Mouse (Mus musculus) testis, postnatal 10 days (tissue): ENCODE data around the gene Polrmt.
A peak's percentile ranks its signal among the peaks of the same experiment; 100 is the strongest.
"Not testable (repeated sequence)": the region's sequence is repeated elsewhere in the genome, so short reads cannot be mapped to it uniquely, and the experiment has no call there.

Experiments
- DNase-seq: peaks from one replicate; pipeline ENCODE4 v3.0.0; 2021; ENCODE audit warnings: low spot score

The Polrmt gene

GRCm38 (mm10) chr10:79708668-79709067, 37.7 kb downstream of the Polrmt start:
- no peak for DNase-seq

- DNase-seq = no peak
Measured at GRCm38 (mm10) chr10:79707759-79708158, 38.6 kb downstream of the Polrmt start.

GRCm38 (mm10) chr10:79707162-79707561, 39.2 kb downstream of the Polrmt start:
- no peak for DNase-seq

GRCm38 (mm10) chr10:79706406-79707094, 39.8 kb downstream of the Polrmt start:
- no peak for DNase-seq

- no peak for DNase-seq
Measured at GRCm38 (mm10) chr10:79705951-79706350, 40.4 kb downstream of the Polrmt start.

GRCm38 (mm10) chr10:79704970-79705360, 41.4 kb downstream of the Polrmt start:
- no peak for DNase-seq

GRCm38 (mm10) chr10:79704065-79704969, 42.1 kb downstream of the Polrmt start, which contains the start of gene Bsg:
Gene Bsg, plus strand, starts transcription at chr10:79704491.
- DNase-seq = peak; percentile 98

GRCm38 (mm10) chr10:79703541-79703940, 42.8 kb downstream of the Polrmt start:
- DNase-seq = no peak

GRCm38 (mm10) chr10:79702970-79703369, 43.4 kb downstream of the Polrmt start:
- not testable (repeated sequence) for DNase-seq

- DNase-seq = no peak
Measured at GRCm38 (mm10) chr10:79701443-79702129, 44.8 kb downstream of the Polrmt start.

GRCm38 (mm10) chr10:79700676-79701075, 45.7 kb downstream of the Polrmt start:
- DNase-seq = no peak

- no peak for DNase-seq
Measured at GRCm38 (mm10) chr10:79698459-79698858, 47.9 kb downstream of the Polrmt start.

- no peak for DNase-seq
Measured at GRCm38 (mm10) chr10:79697916-79698315, 48.5 kb downstream of the Polrmt start.

GRCm38 (mm10) chr10:79696129-79696651, 50.2 kb downstream of the Polrmt start:
- DNase-seq = no peak

GRCm38 (mm10) chr10:79695231-79696128, 50.9 kb downstream of the Polrmt start:
- DNase-seq = peak; percentile 89

GRCm38 (mm10) chr10:79694379-79694655, 52.1 kb downstream of the Polrmt start:
- DNase-seq = no peak

GRCm38 (mm10) chr10:79693580-79694378, 52.6 kb downstream of the Polrmt start:
- no peak for DNase-seq

GRCm38 (mm10) chr10:79691986-79692548, 54.3 kb downstream of the Polrmt start:
- no peak for DNase-seq

GRCm38 (mm10) chr10:79689178-79689577, 57.2 kb downstream of the Polrmt start:
- no peak for DNase-seq

GRCm38 (mm10) chr10:79688720-79689119, 57.7 kb downstream of the Polrmt start, which contains the start of gene Gzmm:
Gene Gzmm, plus strand, starts transcription at chr10:79689020.
- DNase-seq = no peak
